Mouse (Mus musculus) kidney, postnatal 36 days (tissue): Measurements from ENCODE around the gene Rmdn3.

Experiments
- DNase-seq, 2 experiments: peaks; one replicate each; pipeline ENCODE4 v3.0.0; 2021 to 2022; ENCODE audit warnings: mixed read lengths in 2 of 2

Gene Rmdn3

DNA sequence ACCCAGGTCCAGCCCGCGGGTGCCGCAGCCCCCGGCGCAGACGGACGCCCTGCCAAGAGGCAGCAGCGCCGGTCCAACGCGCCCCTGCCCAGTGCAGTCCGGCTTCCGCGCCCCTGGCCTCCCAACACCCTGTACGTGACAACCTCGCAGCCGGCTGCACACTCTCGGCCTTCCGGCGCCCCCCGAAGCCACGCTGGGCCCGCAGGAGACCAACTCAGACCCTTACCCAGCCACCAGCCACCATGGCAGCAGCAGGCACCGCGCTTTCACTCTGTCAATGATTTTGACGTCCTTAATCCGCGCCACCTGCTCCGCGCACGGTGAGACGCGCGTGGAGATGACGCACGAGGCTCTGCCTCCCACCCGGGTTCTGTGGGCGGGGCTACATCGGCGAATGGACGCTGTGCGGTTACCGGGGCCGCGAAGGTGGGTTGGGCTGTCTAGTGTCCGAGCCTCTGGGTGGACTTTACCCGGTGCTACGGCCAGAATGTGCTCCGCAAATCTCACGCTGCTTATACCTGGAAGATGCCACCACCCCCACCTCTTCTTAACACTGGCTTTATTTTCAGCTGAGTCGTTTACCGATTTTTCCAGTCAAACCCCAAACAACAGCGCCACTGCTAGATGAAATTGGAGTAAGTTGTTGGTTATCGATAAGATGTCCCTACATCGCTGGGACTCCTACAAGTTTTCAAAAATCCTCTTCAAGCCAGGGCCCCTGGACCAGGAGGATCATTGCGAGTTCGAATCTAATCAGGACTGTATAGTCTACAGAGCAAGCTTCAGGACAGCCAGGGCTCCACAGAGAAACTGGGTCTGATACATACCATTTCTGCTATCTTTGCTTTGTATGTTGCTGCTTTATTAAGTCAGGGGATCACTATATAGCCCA lies at the start of gene Rmdn3:
Gene Rmdn3 (minus strand): TSS at position 354 of the 892 bp plus-strand sequence.
- DNase-seq, result peak; percentile 97 to 99

DNA sequence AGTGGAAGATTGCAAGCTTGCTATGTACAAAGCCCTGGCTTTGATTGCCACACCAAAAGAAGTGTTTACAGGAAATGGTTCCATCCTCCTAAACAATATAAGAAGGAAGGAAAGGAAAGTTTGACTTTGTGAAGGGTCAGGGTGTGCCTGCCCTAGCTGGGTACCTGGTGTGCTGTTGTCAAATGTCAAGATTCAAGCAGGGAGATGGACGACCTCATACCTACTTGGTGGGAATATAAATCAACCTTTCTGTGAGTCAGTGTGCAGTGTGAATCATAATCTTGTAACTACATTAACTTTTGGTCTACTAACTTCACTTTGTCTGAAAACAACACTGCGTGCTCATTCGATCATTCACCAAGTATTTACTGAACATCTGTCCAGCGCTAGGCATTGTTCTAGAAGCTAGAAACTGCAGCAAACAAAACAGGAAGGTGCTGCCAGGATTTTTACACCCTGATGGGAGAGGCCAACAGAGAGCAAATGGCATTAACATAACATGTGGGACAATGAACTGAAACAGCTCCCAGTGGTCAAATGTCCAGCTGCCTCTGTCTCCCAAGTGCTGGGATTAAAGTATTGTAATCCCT lies 47.1 kb upstream of the Rmdn3 start:
- DNase-seq, result peak in 1 of 2 experiments; percentile 17

- peak in 1 of 2 experiments; percentile 61 for DNase-seq
Observed at GRCm38 (mm10) chr2:119202914-119203453, 46.1 kb upstream of the Rmdn3 start.

DNA sequence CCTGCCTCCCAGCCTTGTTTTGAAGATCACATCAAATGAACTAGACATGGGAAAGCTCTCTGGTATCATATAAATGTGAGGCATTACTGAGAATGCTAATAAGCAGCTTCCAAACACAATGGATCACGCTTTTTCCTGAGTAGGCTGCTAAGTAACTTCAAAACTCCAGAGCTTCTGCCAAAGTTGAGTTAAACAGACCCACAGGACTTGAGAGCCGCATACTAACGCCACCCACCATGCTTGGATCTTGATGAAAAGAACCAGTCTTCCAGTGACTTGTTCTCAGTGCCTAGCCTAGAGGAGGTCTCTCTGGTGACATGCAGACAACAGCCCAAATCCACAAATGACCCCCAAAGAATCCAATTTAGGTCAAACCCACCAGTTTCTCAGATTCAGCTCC lies 42.1 kb upstream of the Rmdn3 start:
- DNase-seq, result no peak

DNA sequence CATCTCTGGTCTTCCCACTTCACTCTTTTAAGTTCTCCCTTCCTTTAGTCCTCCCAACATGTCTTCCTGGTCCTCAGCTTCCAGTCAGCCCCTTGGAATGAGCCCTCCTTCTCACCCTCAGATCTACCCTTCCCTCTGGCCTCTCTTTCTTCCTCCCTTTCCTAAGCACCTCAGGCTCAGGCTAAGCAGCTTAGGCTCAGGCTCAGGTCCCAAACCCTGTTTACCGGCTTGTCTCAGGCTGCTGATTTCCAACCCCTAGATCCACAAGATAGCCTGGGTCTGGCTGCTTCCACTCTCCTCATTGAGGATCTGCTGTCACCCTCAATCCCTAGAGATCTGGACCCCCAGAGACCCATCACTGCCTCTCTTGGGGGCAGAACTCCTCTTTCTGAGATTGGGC lies 41.2 kb upstream of the Rmdn3 start:
- no peak for DNase-seq

DNA sequence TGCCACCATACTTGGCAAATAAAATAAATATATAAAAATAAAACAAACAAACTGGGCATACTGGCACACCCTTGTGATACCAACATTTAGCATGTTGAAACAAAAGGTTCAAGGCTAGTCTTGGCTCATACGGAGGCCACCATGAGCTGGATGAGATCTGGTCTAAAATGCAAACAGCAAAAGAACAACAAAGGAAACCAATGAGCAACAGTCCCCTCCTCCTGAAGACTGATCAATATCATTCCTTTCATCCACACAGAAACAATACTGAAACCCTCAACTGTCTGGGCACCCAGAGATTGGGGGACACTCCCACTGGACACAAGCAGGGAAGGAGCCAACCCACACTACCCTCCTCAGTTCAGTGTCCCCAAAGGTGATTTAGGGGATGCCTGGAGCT lies 40.7 kb upstream of the Rmdn3 start:
- no peak for DNase-seq

DNA sequence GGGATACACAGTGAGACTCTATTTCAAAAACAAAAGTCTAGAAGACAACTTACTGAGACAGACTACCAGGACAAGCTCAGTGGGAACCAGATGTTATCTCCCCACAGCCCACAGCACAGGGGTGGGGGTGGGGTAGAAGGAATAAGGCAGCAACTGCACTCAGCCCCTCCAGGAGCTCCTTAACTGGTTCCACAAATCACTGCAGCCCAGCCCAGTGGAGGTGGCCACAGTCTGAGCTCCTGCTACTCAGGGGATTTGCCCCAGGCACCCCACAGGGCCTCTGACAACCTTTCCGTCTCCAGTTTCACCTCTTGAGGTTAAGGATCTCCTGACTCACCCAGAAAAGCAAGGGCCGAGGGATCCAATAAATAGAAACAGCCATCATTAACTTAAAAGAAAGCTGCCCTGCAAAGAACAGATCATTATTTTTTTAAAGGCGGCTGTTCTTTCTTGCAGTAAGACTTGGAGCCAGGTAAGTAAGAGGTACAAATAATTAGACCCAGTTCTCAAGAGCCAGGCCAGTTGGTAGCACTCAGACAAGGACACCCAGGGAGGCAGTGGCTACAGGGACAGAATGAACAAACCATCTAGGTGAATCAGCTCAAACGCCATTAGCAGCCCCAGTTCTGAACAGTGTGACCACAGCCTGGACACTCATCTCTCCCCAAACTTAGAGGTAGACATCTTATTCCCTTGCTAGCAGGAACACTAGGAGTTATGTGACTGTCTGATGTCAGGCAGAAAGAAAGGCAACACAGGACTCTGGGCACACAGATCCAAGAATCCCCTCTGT lies 39.7 kb upstream of the Rmdn3 start:
- DNase-seq, result no peak

DNA sequence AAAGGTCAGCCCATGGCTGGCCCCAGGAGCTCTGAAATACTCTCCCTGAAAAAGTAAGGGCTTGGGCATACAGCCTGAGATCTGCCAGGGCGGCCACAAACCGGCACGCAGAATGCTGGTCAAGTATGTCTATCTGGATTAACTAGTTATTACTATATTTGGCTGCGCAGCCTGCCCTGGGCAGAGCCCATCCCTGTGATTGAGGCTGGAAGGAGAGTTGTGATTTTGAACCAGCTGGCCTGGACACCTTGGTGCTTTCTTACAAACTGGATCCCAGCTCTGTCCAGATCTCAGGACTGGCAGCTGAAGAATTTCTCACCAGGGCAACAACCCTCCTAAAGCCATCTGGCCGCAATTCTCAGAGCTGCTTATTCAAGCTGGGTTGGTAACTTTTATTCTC lies 37.3 kb upstream of the Rmdn3 start:
- no peak for DNase-seq

DNA sequence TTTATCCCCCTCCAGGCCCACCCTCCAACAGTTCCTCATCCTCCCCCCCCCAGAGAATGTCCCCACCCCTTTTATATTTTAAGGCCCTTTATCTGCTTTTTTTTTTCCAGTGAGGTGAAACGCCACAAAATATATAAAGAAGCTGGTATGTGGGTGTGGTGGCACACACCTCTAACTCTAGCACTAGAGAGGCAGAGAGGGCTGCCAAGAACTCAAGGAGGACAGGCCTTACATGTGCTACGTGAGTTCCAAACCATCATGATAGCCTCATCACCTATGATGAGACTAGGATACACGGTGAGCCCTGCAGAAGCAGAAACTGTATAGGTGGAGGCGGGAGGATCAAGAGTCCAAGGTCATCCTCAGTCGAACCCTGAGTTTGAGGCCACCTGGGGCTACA lies 34.1 kb upstream of the Rmdn3 start:
- DNase-seq, result no peak

- peak; percentile 78 to 94 for DNase-seq
Observed at GRCm38 (mm10) chr2:119189029-119189710, 32.3 kb upstream of the Rmdn3 start.

DNA sequence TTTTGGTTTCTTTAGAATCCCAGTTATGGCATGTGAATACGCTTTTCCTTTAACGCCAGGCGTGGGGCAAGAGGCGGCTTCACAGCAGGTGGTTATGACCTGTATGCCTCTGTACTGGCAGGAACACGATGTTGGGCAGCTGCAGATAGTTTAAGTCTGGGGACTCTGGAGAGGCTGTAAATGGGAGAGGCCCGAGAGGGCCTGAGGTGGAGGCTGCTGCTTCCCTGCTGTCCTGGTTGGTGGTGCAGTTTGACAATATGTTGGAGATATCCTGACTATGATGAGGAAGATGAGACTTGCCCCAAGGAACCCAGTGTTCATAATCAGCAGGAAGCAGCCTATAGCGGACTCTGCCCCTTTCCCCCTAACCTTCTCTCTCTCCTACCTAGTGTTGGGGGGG lies 26.1 kb upstream of the Rmdn3 start:
- DNase-seq, result no peak

DNA sequence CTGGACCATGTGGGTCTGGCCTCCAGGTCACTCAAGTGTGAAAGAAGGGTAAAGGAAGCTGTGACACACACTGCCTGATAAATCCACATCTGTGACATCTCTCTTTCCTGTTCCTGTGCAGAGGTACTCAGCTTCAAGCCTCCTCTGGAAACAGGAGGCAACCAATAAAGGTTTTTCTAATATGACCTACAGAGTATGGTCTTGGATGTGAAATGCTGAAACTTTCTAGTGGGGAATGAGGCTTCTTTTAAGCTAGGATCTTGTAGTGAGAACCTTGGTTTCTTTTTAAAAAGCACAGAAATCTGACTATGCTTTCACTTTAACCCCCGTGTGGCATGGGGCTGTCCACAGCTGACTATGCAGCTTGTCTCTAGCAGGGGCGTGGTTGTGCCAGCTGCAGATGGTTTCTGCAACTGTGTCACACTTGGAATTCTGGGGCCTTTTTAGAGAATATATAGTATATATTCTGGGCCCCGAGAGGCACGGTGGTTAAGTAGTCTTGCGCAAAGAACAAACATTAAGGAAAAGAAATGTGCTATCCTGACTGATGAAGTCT lies 20.6 kb upstream of the Rmdn3 start:
- no peak for DNase-seq

- DNase-seq, result peak in 1 of 2 experiments; percentile 57
Observed at GRCm38 (mm10) chr2:119176761-119177160, 19.9 kb upstream of the Rmdn3 start.

DNA sequence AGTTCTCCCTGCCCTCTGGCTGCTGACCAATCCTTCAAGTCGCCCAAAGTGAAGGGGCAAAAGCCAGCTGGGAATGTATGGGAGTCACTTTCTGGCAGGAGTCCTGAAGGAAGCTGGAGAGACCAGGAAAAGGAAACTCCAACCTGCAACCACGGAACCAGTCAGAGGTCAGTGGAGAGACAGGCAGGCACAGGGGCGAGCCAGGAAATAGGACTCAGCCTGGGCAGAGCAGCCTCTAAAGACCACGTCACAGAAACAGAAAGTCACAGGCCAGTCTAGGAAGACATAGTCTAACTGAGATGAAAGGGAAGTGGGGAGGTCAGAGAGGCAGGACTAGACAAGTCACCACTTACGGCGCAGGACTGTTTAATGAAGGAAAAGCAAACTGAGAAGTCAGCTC lies 18.8 kb upstream of the Rmdn3 start:
- peak; percentile 47 to 60 for DNase-seq

GRCm38 (mm10) chr2:119174866-119175265 lies 18.0 kb upstream of the Rmdn3 start:
- DNase-seq, result no peak

- no peak for DNase-seq
Observed at GRCm38 (mm10) chr2:119173991-119174651, 17.3 kb upstream of the Rmdn3 start, which contains the start of gene Gm14137. TSS of gene Gm14137 (plus strand) at chr2:119174509.

GRCm38 (mm10) chr2:119172862-119173576 lies 16.2 kb upstream of the Rmdn3 start:
- peak; percentile 80 to 84 for DNase-seq

DNA sequence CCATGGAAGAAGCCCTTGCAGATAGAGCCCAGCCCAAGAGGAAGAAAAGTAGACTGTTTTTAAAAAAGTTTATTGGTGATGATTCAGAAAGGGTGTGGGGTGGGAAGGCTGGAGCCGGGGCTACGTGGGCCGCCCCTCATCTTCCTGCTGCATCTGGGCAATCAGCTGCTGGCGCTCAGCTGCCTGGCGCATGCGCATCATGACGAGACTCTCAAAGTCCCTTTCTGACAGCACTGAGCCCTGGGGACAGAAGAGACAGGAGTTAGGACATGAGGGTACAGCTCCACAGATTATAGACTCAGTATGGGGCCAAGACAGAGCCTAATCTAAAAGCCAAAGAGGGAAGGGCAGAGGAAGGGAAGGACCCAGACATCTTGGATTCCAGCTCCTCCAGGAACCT lies 15.6 kb upstream of the Rmdn3 start:
- no peak for DNase-seq

DNA sequence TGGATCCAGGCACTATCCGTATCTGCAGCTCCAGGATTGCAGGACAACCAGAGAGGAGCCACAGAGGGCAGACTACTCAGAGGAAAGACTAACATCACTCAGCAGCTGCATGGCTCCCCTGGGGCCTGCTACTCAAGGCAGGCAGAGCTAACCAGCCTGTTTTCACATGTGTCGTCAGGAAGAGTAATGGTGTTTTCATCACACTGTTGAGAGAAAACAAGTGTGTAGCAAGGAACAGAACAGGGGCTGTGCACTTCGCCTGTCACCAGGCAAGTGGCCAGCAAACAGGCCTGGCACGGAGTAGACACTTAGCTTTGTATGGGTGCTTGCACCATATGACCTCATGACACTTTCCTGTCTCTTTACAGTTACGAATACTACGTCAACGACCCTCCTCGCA lies 14.7 kb upstream of the Rmdn3 start:
- DNase-seq, result no peak

DNA sequence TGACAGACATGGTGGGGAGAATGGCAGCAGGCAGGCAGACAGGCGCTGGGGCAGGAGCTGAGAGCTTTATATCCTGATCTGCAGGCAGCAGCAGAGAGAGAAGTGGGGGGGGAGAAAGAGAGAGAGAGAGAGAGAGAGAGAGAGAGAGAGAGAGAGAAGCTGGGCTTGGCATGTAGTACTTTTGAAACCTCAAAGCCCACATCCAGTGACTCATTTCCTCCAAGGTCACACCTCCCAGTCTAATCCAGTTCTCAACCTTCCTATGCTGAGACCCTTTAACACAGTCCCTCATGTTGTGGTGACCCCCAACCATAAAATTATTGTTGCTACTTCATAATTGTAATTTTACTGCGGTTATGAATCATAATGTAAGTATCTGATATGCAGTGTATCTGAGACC lies 13.4 kb upstream of the Rmdn3 start:
- no peak for DNase-seq

- DNase-seq, result no peak
Observed at GRCm38 (mm10) chr2:119167866-119168256, 11.0 kb upstream of the Rmdn3 start.
